Mouse (Mus musculus) macrophage (primary cell): ENCODE data around the gene Wiz. TPM values are rescaled to one million over a fixed set of nuclear protein-coding genes. Genes with fewer than 3 reads are reported as not detected.

Experiments used
- H3K27ac ChIP-seq: fragments of 350-480 bp; formaldehyde crosslinking; 2 replicates; pipeline ENCODE4 v1.9.0; 2021
- H3K36me3 ChIP-seq: fragments of 350-480 bp; formaldehyde crosslinking; 2 replicates; pipeline ENCODE4 v1.9.0; 2021; ENCODE audit errors: inconsistent target
- H3K4me3 ChIP-seq: fragments of 350-480 bp; formaldehyde crosslinking; 2 replicates; pipeline ENCODE4 v1.9.0; 2021; ENCODE audit errors: inconsistent target
- H3K79me2 ChIP-seq: fragments of 350-480 bp; formaldehyde crosslinking; 2 replicates; pipeline ENCODE4 v1.9.0; 2021; ENCODE audit errors: inconsistent target
- WGBS: methylation state at CpG from one replicate; pipeline ENCODE4 v1.1.7; 2026; ENCODE audit warnings: inconsistent platforms; ENCODE audit not compliant: missing documents; 5-methylcytosine and 5-hydroxymethylcytosine counted together
- polyA plus RNA-seq: library from polyadenylated mRNA; stranded (reverse); fragments of 250-400 nt; gene quantifications from 3 replicates; pipeline ENCODE4 v1.2.4, GENCODE M21; 2018; ENCODE audit warnings: inconsistent platforms
- total RNA-seq, 78 experiments: library from RNA; depleted of rRNA; stranded (reverse); fragments of 250-400 nt; gene quantifications; 1 replicate in 9 of 78; 2 replicates in 24 of 78; 3 replicates in 43 of 78; 4 replicates in 2 of 78; pipeline ENCODE4 v1.2.4; 2018; ENCODE audit warnings: inconsistent platforms in 56 of 78

Wiz gene
- 10 to 100 TPM; 14.3 to 57.5 (median 28.5) TPM for total RNA-seq (2018; cell fraction: chromatin; rRNA removed)
- 10 to 100 TPM; 15.7 to 26.8 (median 20.3) TPM for total RNA-seq (2018; cell fraction: cytosol; rRNA removed)
- total RNA-seq (2018; cell fraction: nucleus; rRNA removed) = 10 to 100 TPM; 16.8 to 46.4 (median 26.0) TPM
- 15.9 to 20.7 TPM (median 17.5 TPM) in 3 replicates for polyA plus RNA-seq

DNA sequence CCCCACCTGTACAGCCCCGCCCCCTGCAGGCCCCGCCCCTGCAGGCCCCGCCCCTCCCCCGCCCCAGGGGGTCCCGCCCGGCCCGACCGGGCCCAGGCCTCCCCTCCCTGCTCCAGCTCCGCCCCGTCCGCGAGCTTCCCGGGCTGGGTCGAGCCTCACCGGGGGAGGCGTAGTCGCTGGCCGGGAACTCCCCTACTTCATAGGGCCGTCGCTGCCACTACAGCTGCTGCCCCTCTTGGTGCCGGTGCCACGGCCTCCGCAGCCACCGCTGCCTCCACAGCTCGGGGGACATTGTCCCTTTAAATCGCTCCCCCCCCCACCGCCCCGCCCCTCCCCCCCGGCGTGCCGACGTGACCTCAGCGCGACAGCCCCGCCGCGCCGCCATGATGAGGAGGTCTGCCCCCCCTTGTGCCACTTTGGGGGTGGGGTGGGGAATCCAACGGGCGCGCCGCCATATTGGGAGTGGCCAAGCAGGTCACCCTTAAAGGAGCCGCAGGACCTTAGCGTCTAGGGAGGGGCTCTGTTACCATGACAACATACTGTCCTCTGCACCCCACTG, at the start of gene Wiz:
Gene Wiz, minus strand, starts transcription at position 339 of the 559 bp plus-strand sequence.
- Histone ChIP-seq H3K27ac (no peak within 1 kb of the TSS), H3K4me3 (peak within 1 kb of the TSS; percentile 20; the same call in 1 of the 2 replicates), H3K36me3 (peaks cover 14% of the 10 kb centered on the region; the same call in 1 of the 2 replicates), H3K79me2 (no peaks in the 10 kb centered on the region)
- under 1% methylated on average over 26 of the region's 44 CpGs for WGBS

DNA sequence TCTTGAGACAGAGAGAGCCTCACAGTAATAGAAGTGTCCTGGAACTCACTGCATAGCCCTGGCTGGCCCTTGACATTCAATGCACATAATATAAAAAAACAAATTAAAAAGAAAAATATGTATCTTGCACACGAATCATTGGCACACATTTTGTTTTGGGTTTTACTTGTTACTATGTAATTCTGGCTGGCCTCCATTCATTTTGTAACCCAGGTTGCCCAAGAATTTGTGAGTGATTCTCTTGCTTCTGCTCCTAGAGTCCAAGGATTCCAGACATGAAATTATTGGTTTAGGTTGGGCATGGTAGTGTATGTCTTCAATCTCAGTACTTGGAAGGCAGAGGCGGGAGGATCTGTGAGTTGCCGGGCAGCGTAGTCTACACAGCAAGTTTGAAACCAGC, 47.9 kb upstream of the Wiz start:
- Histone ChIP-seq H3K4me3 (no peak overlapping the region), H3K36me3 (no peaks in the 10 kb centered on the region), H3K79me2 (no peaks in the 10 kb centered on the region), H3K27ac (no peak overlapping the region)
- WGBS = 96% methylated on average over 4 of the region's 4 CpGs

DNA sequence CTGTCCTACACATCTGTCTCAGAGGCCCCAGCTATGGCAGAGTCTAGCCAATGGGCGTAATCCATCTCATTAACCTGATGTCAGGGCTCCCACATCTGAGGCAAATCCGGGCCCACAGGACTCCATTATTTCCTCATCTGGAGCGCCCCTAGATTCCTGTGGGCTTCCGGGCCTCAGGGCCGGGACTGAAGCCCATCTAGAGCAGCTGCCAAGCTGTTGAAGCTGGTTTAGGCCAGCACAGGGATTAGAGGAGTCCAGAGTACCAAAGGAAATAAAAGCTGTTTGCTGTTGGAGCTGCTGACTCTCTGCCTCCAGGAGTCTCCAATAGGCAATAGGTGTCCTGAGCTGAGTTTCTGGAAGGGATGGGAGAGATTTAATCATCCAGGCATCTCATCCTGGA, 45.9 kb upstream of the Wiz start:
- Histone ChIP-seq H3K4me3 (no peak overlapping the region), H3K79me2 (no peaks in the 10 kb centered on the region), H3K36me3 (no peaks in the 10 kb centered on the region), H3K27ac (no peak overlapping the region)
- 94% methylated on average over 5 of the region's 5 CpGs for WGBS

DNA sequence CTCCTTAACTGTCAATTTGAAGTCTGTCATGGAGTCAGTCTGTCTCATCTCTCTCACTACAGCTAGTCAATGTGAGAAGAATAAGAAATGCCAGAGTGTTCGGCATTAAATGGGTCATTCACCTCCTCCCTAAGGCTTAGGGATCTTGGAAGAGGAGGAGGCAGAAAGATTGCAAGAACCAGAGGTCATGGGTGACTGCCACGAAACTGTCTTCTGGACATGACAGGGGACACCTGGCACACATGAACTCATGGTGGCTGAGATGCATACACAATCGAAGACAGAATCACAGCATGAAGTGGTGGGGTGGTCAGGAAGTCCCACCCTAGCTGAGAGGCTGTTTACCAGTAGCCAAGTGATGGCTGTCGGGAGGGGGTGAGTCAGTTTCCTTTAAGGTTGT, 45.1 kb upstream of the Wiz start:
- Histone ChIP-seq H3K4me3 (no peak overlapping the region), H3K27ac (no peak overlapping the region), H3K36me3 (no peaks in the 10 kb centered on the region), H3K79me2 (no peaks in the 10 kb centered on the region)
- 51% methylated on average over 4 of the region's 4 CpGs for WGBS

DNA sequence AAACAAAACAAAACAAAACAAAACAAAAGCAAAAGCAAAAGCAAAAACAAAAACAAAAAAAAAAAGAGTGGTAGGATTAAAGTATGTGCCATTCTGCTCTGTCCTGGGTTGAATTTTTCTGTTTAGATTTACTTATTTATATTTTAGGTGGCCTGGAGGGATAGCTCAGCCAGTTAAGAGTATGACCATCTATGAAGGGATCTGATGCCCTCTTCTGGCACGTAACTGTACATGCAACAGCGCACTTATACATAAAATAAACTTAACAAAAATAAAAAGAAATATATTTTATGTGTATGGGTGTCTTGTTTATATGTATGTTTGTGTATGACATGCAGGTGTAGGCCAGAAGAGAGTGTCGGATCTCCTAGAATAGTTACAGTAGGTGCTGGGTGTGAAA, 42.7 kb upstream of the Wiz start:
- no peak overlapping the region for H3K4me3 ChIP-seq
- WGBS = 54% methylated on average over 3 of the region's 3 CpGs
- no peaks in the 10 kb centered on the region for H3K36me3 ChIP-seq
- H3K79me2 ChIP-seq = no peaks in the 10 kb centered on the region
- no peak overlapping the region for H3K27ac ChIP-seq

DNA sequence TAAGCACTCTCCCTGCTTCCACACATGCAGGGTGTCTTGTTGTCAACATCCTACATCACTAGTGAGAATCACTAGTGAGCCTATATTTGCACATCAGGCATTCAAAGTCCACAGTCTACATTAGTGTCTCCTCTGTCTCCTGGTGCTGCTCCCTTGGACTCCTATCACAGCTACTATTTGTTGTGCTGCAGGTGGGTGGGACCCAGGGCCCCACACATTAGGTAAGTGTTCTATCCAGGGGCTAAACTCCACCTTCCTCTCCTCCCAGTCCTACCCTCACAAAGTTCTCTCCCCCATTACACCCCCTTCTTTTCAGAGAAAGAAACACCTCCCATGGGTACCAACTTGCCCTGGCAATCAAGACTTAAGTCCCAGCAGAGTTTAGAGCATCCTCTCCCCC, 37.4 kb upstream of the Wiz start:
- H3K4me3 ChIP-seq = no peak overlapping the region
- no peak overlapping the region for H3K27ac ChIP-seq
- no peaks in the 10 kb centered on the region for H3K36me3 ChIP-seq
- H3K79me2 ChIP-seq = no peaks in the 10 kb centered on the region

DNA sequence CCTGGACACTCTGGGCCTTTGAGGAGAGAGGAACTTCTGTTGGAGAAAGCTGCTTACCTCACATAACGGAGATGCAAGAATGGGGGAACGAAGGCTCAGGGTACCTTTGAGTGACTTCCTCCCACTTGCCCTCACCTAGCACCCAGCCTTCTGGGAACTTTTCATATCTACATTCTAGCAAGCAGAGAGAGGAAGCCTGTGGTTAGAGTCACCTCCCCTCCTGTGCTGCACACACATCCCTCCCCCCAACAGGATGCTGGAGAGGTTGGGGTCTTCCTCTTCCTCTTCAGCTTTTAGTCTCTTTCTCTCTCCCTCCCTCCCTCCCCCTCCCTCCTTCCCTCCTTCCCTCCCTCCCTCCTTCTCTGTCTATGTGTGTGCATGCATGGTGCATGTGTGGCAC, 34.8 kb upstream of the Wiz start, which contains the start of gene Pglyrp2:
Gene Pglyrp2, minus strand, starts transcription at position 134 of the 400 bp plus-strand sequence.
- no peaks in the 10 kb centered on the region for H3K36me3 ChIP-seq
- WGBS = 38% methylated on average over 2 of the region's 2 CpGs
- H3K4me3 ChIP-seq = no peak within 1 kb of the TSS
- H3K27ac ChIP-seq = no peak within 1 kb of the TSS
- no peaks in the 10 kb centered on the region for H3K79me2 ChIP-seq

DNA sequence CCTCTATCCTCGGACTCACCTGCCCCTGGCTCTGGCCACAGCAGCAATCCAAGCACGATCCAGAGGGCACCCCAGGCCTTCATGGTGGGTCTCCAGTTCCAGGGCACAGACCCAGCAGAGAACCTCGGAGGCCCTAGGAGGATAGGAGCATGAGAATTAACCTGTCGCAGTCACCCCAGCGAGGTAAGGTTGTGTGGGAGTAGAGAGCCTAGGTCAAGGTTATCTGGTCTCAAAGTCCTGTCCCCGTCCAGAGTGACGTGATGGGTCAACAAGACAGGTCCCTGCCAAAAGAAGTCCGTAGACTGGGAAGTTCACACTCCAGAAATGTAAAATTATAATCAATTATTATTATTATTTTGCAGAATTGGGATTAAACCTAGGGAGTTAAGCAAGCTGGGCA, 31.5 kb upstream of the Wiz start:
- Histone ChIP-seq H3K36me3 (no peaks in the 10 kb centered on the region), H3K4me3 (no peak overlapping the region), H3K27ac (no peak overlapping the region), H3K79me2 (no peaks in the 10 kb centered on the region)
- WGBS = 84% methylated on average over 8 of the region's 8 CpGs

DNA sequence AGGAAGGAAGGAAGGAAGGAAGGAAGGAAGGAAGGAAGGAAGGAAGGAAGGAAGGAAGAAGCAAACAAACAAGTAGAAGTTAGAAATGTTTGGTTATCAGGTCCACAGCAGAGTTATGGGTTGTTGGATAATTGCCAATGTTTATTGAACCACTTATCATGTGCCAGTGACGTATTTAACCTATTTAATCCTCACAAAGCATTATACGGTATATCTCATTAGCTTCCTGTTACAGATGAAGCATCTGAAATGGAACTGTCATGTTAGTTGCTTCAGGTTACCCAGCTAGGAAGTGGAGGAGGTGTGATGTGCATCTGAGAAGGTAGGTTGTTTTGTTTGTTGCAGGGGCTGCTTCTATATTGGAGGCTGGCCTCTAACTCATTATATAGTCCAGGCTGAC, 30.8 kb upstream of the Wiz start:
- Histone ChIP-seq H3K27ac (no peak overlapping the region), H3K4me3 (no peak overlapping the region), H3K79me2 (no peaks in the 10 kb centered on the region), H3K36me3 (no peaks in the 10 kb centered on the region)
- WGBS = 100% methylated on average over 2 of the region's 2 CpGs

DNA sequence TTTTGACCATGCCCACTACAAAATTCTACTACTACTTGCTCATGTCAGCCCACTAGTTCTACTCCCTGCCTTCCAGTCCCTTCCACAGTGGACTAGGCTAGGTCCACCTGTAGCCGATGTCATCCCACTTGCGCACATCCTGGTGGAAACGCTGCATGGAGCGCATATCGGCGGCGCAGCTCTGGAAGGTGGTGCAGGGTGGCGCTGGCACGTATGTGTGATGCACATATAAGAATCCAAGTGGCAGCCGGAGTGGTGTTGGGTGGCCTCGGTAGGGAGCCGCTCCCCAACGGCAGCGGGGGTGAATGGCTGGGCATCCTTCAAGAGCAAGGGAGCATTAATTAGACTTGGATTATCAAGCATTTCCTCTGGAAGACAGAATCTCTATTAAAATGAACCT, 27.5 kb upstream of the Wiz start:
- H3K36me3 ChIP-seq = no peaks in the 10 kb centered on the region
- 96% methylated on average over 14 of the region's 14 CpGs for WGBS

DNA sequence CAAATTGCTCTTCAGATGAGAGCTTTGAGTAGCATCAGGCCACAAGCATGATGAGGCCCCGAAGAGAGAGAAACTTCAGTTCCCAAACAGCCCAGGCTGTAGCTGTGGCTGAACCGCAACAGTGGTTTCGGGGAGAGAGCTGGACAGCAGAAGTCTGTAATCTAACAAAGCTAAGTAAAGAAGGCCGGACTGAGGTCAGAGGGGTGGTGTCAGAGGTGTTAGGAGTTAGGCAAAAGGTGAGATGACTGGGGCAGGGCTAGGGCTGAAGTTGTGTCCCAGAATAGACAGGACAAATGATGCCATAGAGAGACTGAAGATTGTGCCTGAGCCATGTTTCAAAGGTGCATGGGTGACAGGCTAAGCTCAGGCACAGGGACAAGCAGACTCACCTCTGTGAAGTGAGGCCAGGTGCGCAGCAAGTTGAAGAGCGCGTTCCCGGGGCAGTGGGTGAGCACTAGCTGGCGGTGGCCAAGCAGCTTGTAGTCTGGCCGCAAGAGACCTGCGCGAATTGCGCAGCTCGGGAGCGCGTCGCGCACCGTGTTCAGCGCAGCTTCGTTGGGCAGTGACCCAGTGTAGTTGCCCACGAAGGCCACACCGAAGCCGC, 26.3 kb upstream of the Wiz start:
- no peaks in the 10 kb centered on the region for H3K36me3 ChIP-seq
- no peaks in the 10 kb centered on the region for H3K79me2 ChIP-seq
- WGBS = 95% methylated on average over 16 of the region's 24 CpGs

More for the DNA sequence above, 27.5 kb upstream of the Wiz start:
- H3K4me3 ChIP-seq = no peak overlapping the region
- H3K79me2 ChIP-seq = no peaks in the 10 kb centered on the region
- no peak overlapping the region for H3K27ac ChIP-seq

DNA sequence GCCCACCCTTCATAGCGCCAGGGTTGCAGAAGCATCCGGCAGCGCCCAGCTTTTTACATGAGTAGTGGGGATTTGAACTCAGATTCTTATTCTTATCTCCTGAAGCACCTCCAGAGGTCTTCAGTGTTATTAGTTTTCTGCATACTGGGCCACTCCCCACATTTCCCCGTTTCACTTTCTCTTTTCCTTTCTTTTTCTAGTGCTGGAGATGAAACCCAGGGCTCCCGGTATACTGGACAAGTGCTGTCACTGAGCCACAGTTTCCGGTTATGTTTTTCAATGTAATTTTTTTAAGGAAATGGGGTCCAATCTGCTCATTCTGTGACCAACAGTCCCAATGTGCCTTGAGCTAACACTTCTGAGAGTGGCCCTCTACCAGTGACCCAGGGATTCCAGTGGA, 22.7 kb upstream of the Wiz start:
- Histone ChIP-seq H3K27ac (no peak overlapping the region; the same call in 1 of the 2 replicates), H3K36me3 (no peaks in the 10 kb centered on the region), H3K4me3 (no peak overlapping the region), H3K79me2 (no peaks in the 10 kb centered on the region)
- WGBS = 63% methylated on average over 5 of the region's 6 CpGs

More for the DNA sequence above, 26.3 kb upstream of the Wiz start:
- Histone ChIP-seq H3K4me3 (no peak overlapping the region), H3K27ac (no peak overlapping the region)

DNA sequence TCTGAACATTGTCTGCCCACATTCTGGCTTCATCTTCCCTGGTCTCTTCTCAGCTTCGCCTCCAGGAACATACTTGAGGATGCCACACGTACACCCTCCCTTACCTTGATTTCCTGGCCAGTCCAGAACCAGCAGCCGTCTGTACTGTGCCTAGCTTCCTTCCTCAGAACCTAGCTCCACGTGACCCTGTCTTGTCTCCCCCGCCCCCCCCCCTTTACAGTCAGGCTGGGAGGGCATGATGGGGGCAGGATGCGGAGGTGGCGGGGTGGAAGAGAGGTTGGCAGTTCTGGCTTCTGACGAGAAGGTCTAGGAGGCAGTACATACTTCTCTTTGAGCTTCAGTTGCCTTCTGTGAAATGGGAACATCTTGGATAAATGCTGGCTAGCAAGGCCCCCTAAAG, 14.2 kb upstream of the Wiz start, which contains the start of gene Rasal3:
Gene Rasal3, minus strand, starts transcription at position 167 of the 400 bp plus-strand sequence.
- 8% methylated on average over 7 of the region's 8 CpGs for WGBS
- peak within 1 kb of the TSS; percentile 66 for H3K27ac ChIP-seq
- peak within 1 kb of the TSS; percentile 58 for H3K4me3 ChIP-seq

DNA sequence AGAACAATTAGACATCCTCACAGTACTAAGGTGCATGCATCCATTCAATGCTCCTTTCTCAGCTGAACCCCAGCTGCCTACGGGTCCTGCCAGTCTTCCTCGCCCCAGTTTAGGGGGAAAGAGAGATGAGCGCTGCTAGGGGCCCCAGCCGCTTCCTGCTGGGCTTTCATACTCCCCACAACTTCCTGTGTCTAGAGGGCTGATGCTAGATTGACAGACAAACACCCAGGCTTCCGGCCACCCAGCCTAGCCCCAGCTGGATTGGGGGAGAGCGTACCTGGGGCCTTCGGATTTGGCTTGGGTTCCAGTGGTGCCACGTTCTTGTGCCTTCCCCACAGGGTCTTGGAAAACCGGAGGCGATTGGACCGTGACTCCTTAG, 13.5 kb upstream of the Wiz start:
- Histone ChIP-seq H3K4me3 (peak overlapping the region; percentile 58), H3K36me3 (no peaks in the 10 kb centered on the region), H3K27ac (peak overlapping the region; percentile 66), H3K79me2 (peaks cover 6% of the 10 kb centered on the region; the same call in 1 of the 2 replicates)
- WGBS = 2% methylated on average over 10 of the region's 11 CpGs

More for the DNA sequence above, 14.2 kb upstream of the Wiz start, which contains the start of gene Rasal3:
- Histone ChIP-seq H3K36me3 (no peaks in the 10 kb centered on the region), H3K79me2 (peaks cover 6% of the 10 kb centered on the region; the same call in 1 of the 2 replicates)
